Mouse (Mus musculus) cerebellum, adult 2 months (tissue): ENCODE results near the gene Tmem94.

Experiments
- CTCF ChIP-seq: fragments of 200-500 bp; IDR thresholded peaks from 2 replicates; pipeline ENCODE4 v1.5.1; 2011; ENCODE audit warnings: low read depth, mild to moderate bottlenecking, control low read depth, low read length, moderate library complexity, borderline replicate concordance; ENCODE audit not compliant: insufficient read depth
- POLR2A ChIP-seq: fragments of 200-500 bp; IDR thresholded peaks from 2 replicates; pipeline ENCODE4 v1.6.1; 2011; ENCODE audit warnings: low read length, control low read depth, borderline replicate concordance; ENCODE audit not compliant: insufficient read depth

GRCm38 (mm10) chr11:115841044-115841443, 75.8 kb downstream of the Tmem94 start:
- TF ChIP-seq CTCF, result no peak
- TF ChIP-seq POLR2A, result no peak
